Mouse (Mus musculus): Measurements from ENCODE around the gene Xaf1. TPM values are rescaled to one million over a fixed set of nuclear protein-coding genes. Genes with fewer than 3 reads are reported as not detected.
A peak's percentile ranks its signal among the peaks of the same experiment; 100 is the strongest.

The Xaf1 gene
- 1.1 and 2.4 TPM in 2 replicates for polyA plus RNA-seq (2015; fragmentation: Nextera tagmentation; extraction: Ambion mirVana)

GRCm38 (mm10) chr11:72301334-72301733, at the start of gene Xaf1:
Gene Xaf1 (plus strand): TSS chr11:72301629.
- no peaks in the 10 kb centered on the region for H3K4me1 ChIP-seq (ENCODE audit: control insufficient read depth, insufficient read depth, low read depth, low read length)
- no peaks in the 10 kb centered on the region for H3K36me3 ChIP-seq (ENCODE audit: control insufficient read depth, insufficient read depth, low read length)
- 28% methylated on average over 6 of the region's 6 CpGs for WGBS
- no peak for ATAC-seq
- H3K9ac ChIP-seq (ENCODE audit: low read depth, low read length) = no peak within 1 kb of the TSS
- H3K9me3 ChIP-seq (ENCODE audit: control insufficient read depth, low read length) = no peaks in the 10 kb centered on the region
- H3K4me2 ChIP-seq (ENCODE audit: low read length) = peak within 1 kb of the TSS; percentile 28
- H3K27ac ChIP-seq (ENCODE audit: low read depth, low read length) = no peak within 1 kb of the TSS
- H3K27me3 ChIP-seq (replicated peaks; ENCODE audit: control insufficient read depth, insufficient read depth, low read length) = no peaks in the 10 kb centered on the region
- no peak within 1 kb of the TSS for H3K4me3 ChIP-seq (ENCODE audit: low read length)

- Histone ChIP-seq H3K4me3 (ENCODE audit: low read length) (no peak overlapping the region), H3K4me1 (ENCODE audit: control insufficient read depth, insufficient read depth, low read depth, low read length) (no peaks in the 10 kb centered on the region), H3K9ac (ENCODE audit: low read depth, low read length) (no peak overlapping the region), H3K36me3 (ENCODE audit: control insufficient read depth, insufficient read depth, low read length) (no peaks in the 10 kb centered on the region), H3K27ac (ENCODE audit: low read depth, low read length) (no peak overlapping the region), H3K9me3 (ENCODE audit: control insufficient read depth, low read length) (no peaks in the 10 kb centered on the region), H3K27me3 (replicated peaks; ENCODE audit: control insufficient read depth, insufficient read depth, low read length) (no peaks in the 10 kb centered on the region), H3K4me2 (ENCODE audit: low read length) (no peak overlapping the region)
- WGBS = 93% methylated on average over 4 of the region's 4 CpGs
- ATAC-seq = no peak
These were observed 45.8 kb upstream of the Xaf1 start for GRCm38 (mm10) chr11:72255629-72256028.

- 93% methylated on average over 2 of the region's 2 CpGs for WGBS
- Histone ChIP-seq H3K36me3 (ENCODE audit: control insufficient read depth, insufficient read depth, low read length) (no peaks in the 10 kb centered on the region), H3K9ac (ENCODE audit: low read depth, low read length) (no peak overlapping the region), H3K27me3 (replicated peaks; ENCODE audit: control insufficient read depth, insufficient read depth, low read length) (no peaks in the 10 kb centered on the region), H3K4me3 (ENCODE audit: low read length) (no peak overlapping the region), H3K9me3 (ENCODE audit: control insufficient read depth, low read length) (no peaks in the 10 kb centered on the region), H3K27ac (ENCODE audit: low read depth, low read length) (no peak overlapping the region), H3K4me2 (ENCODE audit: low read length) (no peak overlapping the region), H3K4me1 (ENCODE audit: control insufficient read depth, insufficient read depth, low read depth, low read length) (no peaks in the 10 kb centered on the region)
- no peak for ATAC-seq
These were observed 45.0 kb upstream of the Xaf1 start for GRCm38 (mm10) chr11:72256441-72256840.

DNA sequence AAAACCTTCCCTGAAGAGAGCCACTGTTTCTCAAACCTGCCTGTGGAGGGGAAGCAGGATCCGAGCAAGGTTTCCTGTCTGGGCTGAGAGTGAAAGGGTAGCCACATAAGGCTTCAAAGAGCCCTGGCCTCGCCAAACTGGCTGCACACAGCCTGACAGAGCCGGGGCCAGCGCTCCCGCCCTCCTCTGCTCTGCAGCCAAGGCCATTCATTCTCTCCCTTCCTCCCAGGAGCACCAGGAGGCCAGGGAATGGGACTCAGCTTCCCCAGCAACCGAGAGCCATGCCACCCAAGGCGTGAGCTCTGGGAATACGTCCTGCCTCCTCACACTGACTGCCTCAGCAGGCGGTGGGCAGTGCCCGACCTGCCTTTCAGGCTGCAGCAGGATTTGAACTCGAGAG, 35.9 kb upstream of the Xaf1 start:
- Histone ChIP-seq H3K27me3 (replicated peaks; ENCODE audit: control insufficient read depth, insufficient read depth, low read length) (no peaks in the 10 kb centered on the region; the same call in 1 of the 2 replicates), H3K4me2 (ENCODE audit: low read length) (peak overlapping the region; percentile 81), H3K4me1 (ENCODE audit: control insufficient read depth, insufficient read depth, low read depth, low read length) (no peaks in the 10 kb centered on the region; the same call in 1 of the 2 replicates), H3K36me3 (ENCODE audit: control insufficient read depth, insufficient read depth, low read length) (no peaks in the 10 kb centered on the region), H3K27ac (ENCODE audit: low read depth, low read length) (no peak overlapping the region), H3K4me3 (ENCODE audit: low read length) (no peak overlapping the region), H3K9me3 (ENCODE audit: control insufficient read depth, low read length) (no peaks in the 10 kb centered on the region), H3K9ac (ENCODE audit: low read depth, low read length) (peak overlapping the region; percentile 13; the same call in 1 of the 2 replicates)
- WGBS = 6% methylated on average over 11 of the region's 11 CpGs
- ATAC-seq = peak; percentile 79

- 1% methylated on average over 46 of the region's 46 CpGs for WGBS
- peak overlapping the region; percentile 48 for H3K4me3 ChIP-seq (ENCODE audit: low read length)
These were observed 35.0 kb upstream of the Xaf1 start for GRCm38 (mm10) chr11:72266207-72266959.

DNA sequence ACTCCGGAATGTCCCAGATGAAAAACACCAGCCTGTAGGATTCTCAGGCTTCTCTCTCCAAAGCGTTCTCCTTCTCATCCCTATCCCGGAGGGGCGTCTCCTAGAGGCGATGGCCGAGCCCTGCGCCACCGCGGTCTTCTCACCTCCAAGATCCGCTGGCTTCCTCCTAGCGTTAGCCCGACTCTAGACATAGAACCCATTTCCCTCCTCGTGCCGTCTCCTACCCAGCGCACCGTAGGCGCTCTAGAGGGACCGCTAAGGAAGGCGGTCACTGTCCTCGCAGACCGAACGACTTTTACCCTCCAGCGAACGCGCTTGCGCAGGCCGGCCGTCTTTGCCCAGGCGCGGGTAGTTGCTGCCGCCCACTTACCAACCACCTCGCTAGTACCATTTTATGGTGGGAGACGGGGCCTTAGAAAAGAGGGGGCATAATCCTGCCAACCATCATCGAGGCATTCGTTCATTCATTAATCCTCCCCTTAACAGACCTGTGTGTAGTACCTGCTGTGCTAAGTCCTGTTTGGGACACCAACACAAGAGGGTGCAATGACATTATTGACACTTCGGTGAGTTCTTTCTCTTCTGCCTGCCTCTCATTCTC, 34.4 kb upstream of the Xaf1 start, which contains the start of gene Slc13a5:
Gene Slc13a5, minus strand, starts transcription at position 263 of the 601 bp plus-strand sequence.
- no peaks in the 10 kb centered on the region for H3K9me3 ChIP-seq (ENCODE audit: control insufficient read depth, low read length)
- peak within 1 kb of the TSS; percentile 48 for H3K4me3 ChIP-seq (ENCODE audit: low read length)
- H3K4me2 ChIP-seq (ENCODE audit: low read length) = peak within 1 kb of the TSS; percentile 81
- H3K36me3 ChIP-seq (ENCODE audit: control insufficient read depth, insufficient read depth, low read length) = no peaks in the 10 kb centered on the region
- H3K4me1 ChIP-seq (ENCODE audit: control insufficient read depth, insufficient read depth, low read depth, low read length) = no peaks in the 10 kb centered on the region; the same call in 1 of the 2 replicates
- ATAC-seq = peak; percentile 69; the same call in 1 of the 2 replicates
- no peaks in the 10 kb centered on the region; the same call in 1 of the 2 replicates for H3K27me3 ChIP-seq (replicated peaks; ENCODE audit: control insufficient read depth, insufficient read depth, low read length)
- H3K9ac ChIP-seq (ENCODE audit: low read depth, low read length) = peak within 1 kb of the TSS; percentile 58
- no peak within 1 kb of the TSS for H3K27ac ChIP-seq (ENCODE audit: low read depth, low read length)
- 2% methylated on average over 36 of the region's 36 CpGs for WGBS

More at GRCm38 (mm10) chr11:72266207-72266959, 35.0 kb upstream of the Xaf1 start:
- H3K36me3 ChIP-seq (ENCODE audit: control insufficient read depth, insufficient read depth, low read length) = no peaks in the 10 kb centered on the region
- ATAC-seq = peak; percentile 94
- peak overlapping the region; percentile 58 for H3K9ac ChIP-seq (ENCODE audit: low read depth, low read length)
- no peaks in the 10 kb centered on the region; the same call in 1 of the 2 replicates for H3K4me1 ChIP-seq (ENCODE audit: control insufficient read depth, insufficient read depth, low read depth, low read length)
- H3K27ac ChIP-seq (ENCODE audit: low read depth, low read length) = no peak overlapping the region
- no peaks in the 10 kb centered on the region; the same call in 1 of the 2 replicates for H3K27me3 ChIP-seq (replicated peaks; ENCODE audit: control insufficient read depth, insufficient read depth, low read length)
- no peaks in the 10 kb centered on the region for H3K9me3 ChIP-seq (ENCODE audit: control insufficient read depth, low read length)
- H3K4me2 ChIP-seq (ENCODE audit: low read length) = peak overlapping the region; percentile 81

- ATAC-seq = no peak
- 82% methylated on average over 1 of the region's 1 CpGs for WGBS
These were observed 29.7 kb upstream of the Xaf1 start for GRCm38 (mm10) chr11:72271761-72272160.

DNA sequence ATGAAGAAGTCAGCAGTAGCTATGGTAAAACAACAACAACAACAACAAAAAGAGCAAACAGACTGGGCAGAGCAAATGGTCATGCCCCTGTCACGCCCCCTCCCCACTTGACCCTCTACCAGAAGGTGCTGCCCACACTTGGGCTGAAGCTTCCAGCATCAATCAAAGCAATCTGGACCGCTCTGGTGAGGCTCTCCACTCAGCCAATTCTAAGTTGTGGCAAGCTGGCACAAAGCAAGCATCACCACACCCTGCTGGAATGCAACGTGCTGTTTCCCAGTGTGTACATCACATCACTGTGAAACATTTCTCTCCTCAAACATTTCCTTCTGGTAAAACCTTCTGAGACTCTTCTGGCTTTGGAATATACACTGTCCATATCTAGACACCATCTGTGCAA, 28.1 kb upstream of the Xaf1 start:
- H3K4me1 ChIP-seq (ENCODE audit: control insufficient read depth, insufficient read depth, low read depth, low read length) = no peaks in the 10 kb centered on the region
- H3K36me3 ChIP-seq (ENCODE audit: control insufficient read depth, insufficient read depth, low read length) = no peaks in the 10 kb centered on the region
- H3K9ac ChIP-seq (ENCODE audit: low read depth, low read length) = no peak overlapping the region
- WGBS = 77% methylated on average over 3 of the region's 3 CpGs
- H3K27ac ChIP-seq (ENCODE audit: low read depth, low read length) = no peak overlapping the region
- no peak overlapping the region for H3K4me2 ChIP-seq (ENCODE audit: low read length)
- H3K27me3 ChIP-seq (replicated peaks; ENCODE audit: control insufficient read depth, insufficient read depth, low read length) = no peaks in the 10 kb centered on the region
- no peak for ATAC-seq
- H3K9me3 ChIP-seq (ENCODE audit: control insufficient read depth, low read length) = no peaks in the 10 kb centered on the region
- no peak overlapping the region for H3K4me3 ChIP-seq (ENCODE audit: low read length)

More at GRCm38 (mm10) chr11:72271761-72272160, 29.7 kb upstream of the Xaf1 start:
- H3K36me3 ChIP-seq (ENCODE audit: control insufficient read depth, insufficient read depth, low read length) = no peaks in the 10 kb centered on the region
- no peak overlapping the region for H3K4me3 ChIP-seq (ENCODE audit: low read length)
- H3K9ac ChIP-seq (ENCODE audit: low read depth, low read length) = no peak overlapping the region
- H3K27ac ChIP-seq (ENCODE audit: low read depth, low read length) = no peak overlapping the region
- no peaks in the 10 kb centered on the region for H3K9me3 ChIP-seq (ENCODE audit: control insufficient read depth, low read length)
- no peaks in the 10 kb centered on the region; the same call in 1 of the 2 replicates for H3K4me1 ChIP-seq (ENCODE audit: control insufficient read depth, insufficient read depth, low read depth, low read length)
- H3K4me2 ChIP-seq (ENCODE audit: low read length) = no peak overlapping the region
- H3K27me3 ChIP-seq (replicated peaks; ENCODE audit: control insufficient read depth, insufficient read depth, low read length) = no peaks in the 10 kb centered on the region
